Mouse (Mus musculus) lung, embryonic 15.5 days (tissue): ENCODE data around the gene Tfr2. TPM values are rescaled to one million over a fixed set of nuclear protein-coding genes. Genes with fewer than 3 reads are reported as not detected.
A peak's percentile ranks its signal among the peaks of the same experiment; 100 is the strongest.
"Not testable (repeated sequence)": the region's sequence is repeated elsewhere in the genome, so short reads cannot be mapped to it uniquely, and the experiment has no call there.

Experiments
- ATAC-seq: fragments of 200-750 bp; cut with Nextera tagmentation; 2 replicates; pipeline ENCODE4 v1.8.0; 2017; ENCODE audit warnings: moderate number of reproducible peaks, borderline replicate concordance; ENCODE audit not compliant: low FRiP score, low TSS enrichment; ENCODE audit errors: extremely low read depth
- H3K27ac ChIP-seq: fragments of 300-500 bp; sonication (generic); 2 replicates; pipeline ENCODE4 v1.5.1; 2015; ENCODE audit warnings: moderate library complexity, mild to moderate bottlenecking, inconsistent platforms
- H3K27me3 ChIP-seq: fragments of 300-500 bp; sonication (generic); 2 replicates; pipeline ENCODE4 v1.6.1; 2015; ENCODE audit warnings: inconsistent platforms
- H3K36me3 ChIP-seq: fragments of 300-500 bp; sonication (generic); 2 replicates; pipeline ENCODE4 v1.6.1; 2015; ENCODE audit warnings: inconsistent platforms
- H3K4me1 ChIP-seq: fragments of 300-500 bp; sonication (generic); 2 replicates; pipeline ENCODE4 v1.6.1; 2015; ENCODE audit warnings: inconsistent platforms
- H3K4me2 ChIP-seq: fragments of 300-500 bp; sonication (generic); 2 replicates; pipeline ENCODE4 v1.6.1; 2015; ENCODE audit warnings: inconsistent platforms, mild to moderate bottlenecking, moderate library complexity
- H3K4me3 ChIP-seq: fragments of 300-500 bp; sonication (generic); 2 replicates; pipeline ENCODE4 v1.5.1; 2015; ENCODE audit warnings: mild to moderate bottlenecking, inconsistent platforms
- H3K9ac ChIP-seq: fragments of 300-500 bp; sonication (generic); 2 replicates; pipeline ENCODE4 v1.6.1; 2015; ENCODE audit warnings: inconsistent platforms
- H3K9me3 ChIP-seq: fragments of 300-500 bp; sonication (generic); 2 replicates; pipeline ENCODE4 v1.6.1; 2016; ENCODE audit warnings: inconsistent platforms
- WGBS: fragments of 180-500 bp; shearing (Covaris S2); methylation state at CpG from one replicate; pipeline ENCODE4 v1.1.7; 2015; 5-methylcytosine and 5-hydroxymethylcytosine counted together
- polyA plus RNA-seq: library from polyadenylated mRNA; unstranded; fragments of >200 nt; fragmentation: Nextera tagmentation; extraction: Ambion mirVana; gene quantifications from 2 replicates; pipeline ENCODE4 v1.2.1, GENCODE M21; 2015

Gene Tfr2
- polyA plus RNA-seq, 1 experiment from 2014 or later: 0.31 TPM

DNA sequence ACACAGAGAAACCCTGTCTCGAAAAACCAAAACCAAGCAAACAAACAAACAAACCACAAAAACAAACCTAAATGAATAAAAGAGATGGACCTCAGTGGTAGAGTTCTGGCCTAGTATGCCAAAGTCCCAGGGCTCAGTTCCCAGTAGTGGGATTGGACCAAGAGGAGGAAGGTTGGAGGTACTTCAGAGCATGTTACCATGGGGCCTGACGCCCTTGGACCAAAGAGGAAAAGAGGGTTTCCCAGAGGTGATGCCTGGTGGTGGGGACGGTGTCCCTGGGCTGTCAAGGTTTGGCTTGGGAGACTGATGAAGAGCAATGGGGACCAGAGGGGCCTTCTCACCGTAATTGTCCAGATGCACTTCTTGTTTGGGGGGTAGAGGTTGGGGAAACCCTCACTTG is 40.4 kb downstream of the Tfr2 start:
- ATAC-seq: no peak
- peaks cover 54% of the 10 kb centered on the region for H3K4me1 ChIP-seq
- H3K36me3 ChIP-seq: peaks cover 21% of the 10 kb centered on the region
- peak overlapping the region; percentile 38 for H3K4me3 ChIP-seq
- H3K27ac ChIP-seq: peak overlapping the region; percentile 93
- no peaks in the 10 kb centered on the region for H3K27me3 ChIP-seq
- H3K4me2 ChIP-seq: peak overlapping the region; percentile 55
- 38% methylated on average over 4 of the region's 4 CpGs for WGBS
- H3K9me3 ChIP-seq: no peaks in the 10 kb centered on the region
- peak overlapping the region; percentile 29; the same call in 1 of the 2 replicates for H3K9ac ChIP-seq

DNA sequence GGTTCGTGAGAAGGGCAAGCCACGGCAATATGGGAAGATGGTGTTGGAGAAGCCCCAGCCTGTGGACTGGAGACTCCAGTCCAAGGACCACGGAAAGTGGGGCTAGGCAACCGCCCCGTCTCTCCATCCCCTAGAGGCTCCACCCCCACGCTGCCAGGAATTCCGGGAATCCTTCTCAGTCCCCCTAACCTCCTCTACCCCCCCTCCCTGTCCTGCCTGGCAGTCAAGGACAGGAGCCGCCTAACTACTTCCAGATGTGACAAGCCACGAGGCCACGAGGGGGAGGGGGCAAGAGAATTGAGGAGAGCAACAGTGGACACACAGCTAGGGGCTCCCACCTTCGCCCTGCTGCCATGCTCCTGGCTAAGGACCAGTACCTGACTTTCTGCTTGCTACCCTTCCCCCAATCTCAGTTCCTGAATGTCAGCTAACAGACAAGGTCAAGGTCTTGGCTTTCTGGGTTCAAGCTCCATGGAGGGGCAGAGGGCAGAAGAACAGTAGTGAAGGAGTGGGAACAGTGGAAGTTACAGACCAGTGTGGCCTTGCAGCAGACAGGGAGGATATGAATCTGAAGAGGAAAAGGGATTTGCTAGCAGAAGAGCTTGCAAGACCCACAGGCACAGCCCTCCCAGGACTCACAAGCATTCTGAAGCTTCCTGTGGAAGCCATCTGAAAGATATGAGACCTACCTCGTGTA is 41.1 kb downstream of the Tfr2 start:
- WGBS: 3% methylated on average over 11 of the region's 12 CpGs
- peak overlapping the region; percentile 29 for H3K9ac ChIP-seq
- peak; percentile 60; the same call in 1 of the 2 replicates for ATAC-seq
- peaks cover 18% of the 10 kb centered on the region for H3K36me3 ChIP-seq
- H3K27ac ChIP-seq: peak overlapping the region; percentile 93
- H3K4me3 ChIP-seq: peak overlapping the region; percentile 38
- H3K4me2 ChIP-seq: peak overlapping the region; percentile 55
- no peaks in the 10 kb centered on the region for H3K27me3 ChIP-seq
- H3K4me1 ChIP-seq: peaks cover 54% of the 10 kb centered on the region
- no peaks in the 10 kb centered on the region for H3K9me3 ChIP-seq

DNA sequence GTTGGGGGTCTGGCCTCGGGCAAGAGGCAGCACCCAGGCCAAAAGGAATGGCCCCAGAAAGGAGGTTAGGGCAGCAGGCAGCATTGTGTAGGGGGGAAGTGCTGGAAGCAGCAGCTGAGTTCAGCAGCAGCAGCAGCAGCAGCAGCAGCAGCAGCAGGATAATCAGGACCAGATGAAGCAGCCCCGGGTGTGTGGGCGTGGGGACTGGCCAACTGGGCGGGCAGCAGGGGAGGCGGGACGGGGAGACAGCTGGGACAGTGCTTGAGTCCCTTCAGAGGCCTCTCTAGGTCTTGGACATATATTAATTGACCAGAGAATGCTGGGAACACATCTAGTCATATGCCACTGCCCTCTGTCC is 41.6 kb downstream of the Tfr2 start:
- 5% methylated on average over 6 of the region's 6 CpGs for WGBS
- Histone ChIP-seq H3K36me3 (peaks cover 15% of the 10 kb centered on the region), H3K4me2 (peak overlapping the region; percentile 55), H3K4me1 (peaks cover 54% of the 10 kb centered on the region), H3K9ac (peak overlapping the region; percentile 29; the same call in 1 of the 2 replicates), H3K4me3 (peak overlapping the region; percentile 38), H3K27ac (peak overlapping the region; percentile 93), H3K9me3 (no peaks in the 10 kb centered on the region), H3K27me3 (no peaks in the 10 kb centered on the region)
- peak; percentile 82 for ATAC-seq

DNA sequence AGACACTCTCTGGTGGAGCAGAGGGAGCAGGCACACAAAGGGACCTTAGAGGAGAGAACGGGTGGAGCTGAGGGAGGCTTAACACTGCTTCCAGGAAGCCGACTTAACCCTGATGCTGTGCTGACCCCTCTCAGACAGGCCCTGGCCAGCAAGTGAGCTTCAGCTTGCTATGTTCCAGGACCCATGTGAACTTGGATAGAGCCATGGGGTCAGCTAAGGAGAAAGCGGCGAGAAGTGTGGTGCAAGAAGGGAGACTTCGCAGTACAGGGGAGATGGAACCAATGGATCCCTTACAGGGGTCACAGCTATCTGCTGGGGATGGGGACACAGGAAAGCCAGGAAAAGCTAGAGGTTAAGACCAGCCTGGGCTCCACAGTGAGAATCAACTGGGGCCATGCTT is 43.4 kb downstream of the Tfr2 start:
- no peak for ATAC-seq
- H3K4me1 ChIP-seq: peaks cover 49% of the 10 kb centered on the region
- H3K4me3 ChIP-seq: no peak overlapping the region
- H3K9ac ChIP-seq: no peak overlapping the region
- no peak overlapping the region for H3K27ac ChIP-seq
- H3K9me3 ChIP-seq: no peaks in the 10 kb centered on the region
- no peaks in the 10 kb centered on the region for H3K36me3 ChIP-seq
- WGBS: 72% methylated on average over 5 of the region's 5 CpGs
- H3K27me3 ChIP-seq: no peaks in the 10 kb centered on the region
- no peak overlapping the region for H3K4me2 ChIP-seq

DNA sequence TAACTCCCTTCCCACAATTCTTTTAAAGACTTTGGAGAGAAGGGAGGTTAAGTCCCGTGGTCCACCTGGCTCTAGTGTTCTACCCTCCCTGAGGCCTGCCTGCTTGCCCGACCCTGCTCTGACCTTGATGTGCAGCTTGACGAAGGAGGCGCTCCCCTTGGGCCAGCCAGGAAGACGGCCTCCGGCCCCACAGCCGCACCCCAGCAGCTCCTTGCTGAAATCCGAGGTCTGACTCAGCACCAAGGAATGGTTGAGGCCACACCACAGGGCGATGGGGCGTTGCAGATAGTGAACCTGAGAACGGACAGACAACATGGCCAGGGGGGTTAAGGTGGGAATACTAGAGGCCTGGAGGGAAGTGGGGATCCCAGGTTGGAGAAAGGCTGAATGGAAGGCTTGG is 43.9 kb downstream of the Tfr2 start, which contains the start of gene Pcolce:
Gene Pcolce (minus strand): TSS at position 235 of the 400 bp plus-strand sequence.
- no peak within 1 kb of the TSS for H3K4me2 ChIP-seq
- H3K4me1 ChIP-seq: peaks cover 44% of the 10 kb centered on the region
- no peak for ATAC-seq
- no peaks in the 10 kb centered on the region for H3K9me3 ChIP-seq
- no peak within 1 kb of the TSS for H3K9ac ChIP-seq
- H3K4me3 ChIP-seq: no peak within 1 kb of the TSS
- no peaks in the 10 kb centered on the region for H3K36me3 ChIP-seq
- 46% methylated on average over 11 of the region's 11 CpGs for WGBS
- no peaks in the 10 kb centered on the region for H3K27me3 ChIP-seq
- H3K27ac ChIP-seq: no peak within 1 kb of the TSS

DNA sequence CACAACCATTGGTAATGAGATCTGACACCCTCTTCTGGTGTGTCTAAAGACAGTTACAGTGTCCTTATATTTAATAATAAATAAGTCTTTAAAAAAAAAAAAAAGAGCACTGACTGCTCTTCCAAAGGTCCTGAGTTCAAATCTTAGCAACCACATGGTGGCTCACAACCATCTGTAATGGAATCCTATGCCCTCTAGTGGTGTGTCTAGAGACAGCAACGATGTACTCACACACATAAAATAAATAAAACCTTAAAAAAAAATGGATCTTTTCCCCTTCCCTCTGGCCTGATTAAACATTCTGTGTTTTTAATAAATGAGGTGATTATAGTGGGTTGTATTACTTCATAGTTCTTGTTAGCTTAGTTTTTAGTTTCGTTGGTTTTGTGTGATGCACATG is 45.3 kb downstream of the Tfr2 start:
- WGBS: 62% methylated on average over 2 of the region's 2 CpGs
- H3K27me3 ChIP-seq, H3K9me3 ChIP-seq, H3K4me2 ChIP-seq, H3K4me3 ChIP-seq, ATAC-seq, H3K36me3 ChIP-seq, H3K27ac ChIP-seq, H3K9ac ChIP-seq: not testable (repeated sequence)
- H3K4me1 ChIP-seq: peaks cover 32% of the 10 kb centered on the region

DNA sequence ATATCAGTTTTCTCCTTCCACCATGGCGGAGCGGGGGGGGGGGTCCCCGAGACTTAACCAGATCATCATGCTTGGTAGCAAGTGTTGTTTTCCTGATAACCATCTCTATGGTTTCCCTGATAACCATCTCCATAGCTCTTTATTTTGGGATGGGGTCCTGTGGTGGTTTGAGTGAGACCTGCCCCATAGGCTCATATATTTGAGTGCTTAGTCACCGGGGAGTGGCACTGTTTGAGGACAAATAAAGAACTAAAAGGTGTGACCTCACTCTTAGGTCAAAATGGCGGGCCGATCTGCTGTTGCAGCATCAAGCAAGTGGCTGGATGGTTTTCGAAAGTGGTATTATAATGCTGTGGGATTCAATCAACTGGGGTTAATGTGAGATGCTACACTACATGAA is 45.7 kb downstream of the Tfr2 start:
- Histone ChIP-seq H3K4me1 (peaks cover 28% of the 10 kb centered on the region), H3K4me3 (no peak overlapping the region), H3K27ac (no peak overlapping the region), H3K36me3 (no peaks in the 10 kb centered on the region), H3K27me3 (no peaks in the 10 kb centered on the region), H3K4me2 (no peak overlapping the region), H3K9me3 (no peaks in the 10 kb centered on the region), H3K9ac (no peak overlapping the region)
- 74% methylated on average over 7 of the region's 7 CpGs for WGBS
- ATAC-seq: no peak

DNA sequence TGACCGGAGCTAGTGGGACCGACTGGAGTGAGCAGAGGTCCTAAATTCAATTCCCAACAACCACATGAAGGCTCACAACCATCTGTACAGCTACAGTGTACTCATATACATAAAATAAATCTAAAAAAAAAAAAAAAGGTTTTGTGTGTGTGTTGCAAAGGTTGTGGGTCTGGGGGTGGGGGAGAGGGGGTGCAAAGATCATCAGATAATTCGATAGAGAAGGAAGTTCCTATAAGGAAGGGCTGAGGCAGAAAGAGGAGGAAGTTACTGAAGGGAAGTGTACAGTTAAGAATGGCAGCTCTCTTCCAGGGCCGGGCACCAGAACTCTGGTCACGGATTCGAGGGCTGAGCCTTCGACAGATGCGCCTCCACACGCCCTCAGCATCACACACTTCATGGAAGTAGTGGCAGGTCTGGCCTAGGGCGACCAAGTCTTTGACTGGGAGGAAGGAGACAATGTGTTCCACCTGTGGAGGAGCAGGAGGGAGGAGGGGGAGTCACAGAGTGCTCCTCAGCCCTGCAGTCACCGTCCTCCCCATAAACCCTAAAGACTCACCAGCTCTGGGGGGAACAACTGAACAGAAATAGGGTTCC is 54.4 kb downstream of the Tfr2 start:
- H3K4me1 ChIP-seq: peaks cover 9% of the 10 kb centered on the region
- WGBS: 74% methylated on average over 10 of the region's 11 CpGs
- no peak for ATAC-seq
- no peaks in the 10 kb centered on the region for H3K27me3 ChIP-seq
- H3K4me3 ChIP-seq: no peak overlapping the region
- no peak overlapping the region for H3K27ac ChIP-seq
- H3K9me3 ChIP-seq: no peaks in the 10 kb centered on the region
- H3K36me3 ChIP-seq: no peaks in the 10 kb centered on the region
- H3K4me2 ChIP-seq: no peak overlapping the region
- H3K9ac ChIP-seq: no peak overlapping the region

DNA sequence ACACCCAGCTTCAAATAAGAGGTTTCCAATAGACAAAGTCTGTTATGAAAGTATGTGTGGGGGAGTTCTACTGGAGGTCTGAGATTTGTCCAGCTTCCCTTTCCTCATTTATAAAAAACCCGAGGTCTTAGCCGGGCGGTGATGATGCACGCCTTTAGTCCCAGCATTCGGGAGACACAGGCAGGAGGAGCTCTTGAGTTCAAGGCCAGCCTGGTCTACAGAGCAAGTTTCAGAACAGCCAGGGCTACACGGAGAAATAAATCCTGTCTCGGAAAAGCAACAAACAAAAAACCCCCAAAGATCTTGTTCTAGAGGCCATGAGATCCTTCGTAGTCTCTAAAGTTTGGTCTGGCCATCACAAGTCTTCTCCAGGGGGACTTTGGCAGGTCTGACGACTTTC is 58.4 kb downstream of the Tfr2 start:
- ATAC-seq: no peak

DNA sequence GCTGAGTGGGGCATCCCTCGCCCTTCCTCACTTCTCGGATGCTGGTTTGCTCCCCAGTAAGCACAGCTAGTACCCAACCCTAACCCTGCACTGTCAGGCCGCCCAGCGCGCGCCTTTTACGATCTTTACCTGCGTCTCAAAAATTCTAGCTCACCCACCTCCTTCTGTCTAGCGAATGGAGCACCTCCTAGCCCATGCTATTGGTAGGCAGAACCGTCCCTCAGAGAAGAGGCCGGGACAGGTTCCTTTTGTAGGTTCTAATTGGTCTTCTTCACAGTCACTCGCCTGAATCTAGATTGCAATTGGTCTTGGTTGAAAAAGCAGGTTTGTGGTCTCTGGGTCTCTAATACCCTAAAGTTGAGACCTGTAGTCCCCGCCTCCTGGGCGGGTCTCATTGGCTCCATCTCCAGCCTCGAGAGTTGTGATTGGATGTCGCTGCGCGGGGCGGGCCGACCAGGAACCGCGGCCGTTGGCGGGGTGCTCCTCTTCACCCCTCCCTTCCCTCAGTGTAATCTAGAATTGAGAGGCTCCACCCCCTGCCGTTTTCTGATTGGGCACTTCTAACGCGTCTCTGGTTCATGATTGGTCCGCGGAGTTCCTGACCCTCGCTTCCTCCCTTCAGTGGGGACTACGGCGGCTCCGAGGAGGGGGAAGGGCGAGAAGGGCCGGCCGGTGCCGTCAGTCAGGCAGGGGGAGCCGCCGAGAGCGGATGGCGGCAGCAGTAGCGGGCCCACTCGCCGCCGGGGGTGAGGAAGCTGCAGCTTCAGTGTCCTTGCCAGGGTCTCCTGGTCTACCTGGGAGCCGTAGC is 59.1 kb downstream of the Tfr2 start, which contains the start of the genes Fbxo24, Lrch4 and Gm20605:
Gene Fbxo24 (minus strand): TSS at position 505 of the 808 bp plus-strand sequence.
Gene Lrch4 (plus strand): TSS at position 624 of the 808 bp plus-strand sequence.
Gene Gm20605 (plus strand): TSS at position 678 of the 808 bp plus-strand sequence.
- Histone ChIP-seq H3K9me3 (no peaks in the 10 kb centered on the region), H3K27me3 (no peaks in the 10 kb centered on the region), H3K4me3 (peak within 1 kb of the TSS; percentile 83), H3K27ac (peak within 1 kb of the TSS; percentile 98), H3K9ac (peak within 1 kb of the TSS; percentile 77), H3K36me3 (peaks cover 3% of the 10 kb centered on the region), H3K4me1 (peaks cover 44% of the 10 kb centered on the region), H3K4me2 (peak within 1 kb of the TSS; percentile 78)
- WGBS: under 1% methylated on average over 46 of the region's 46 CpGs
- peak; percentile 97 for ATAC-seq

More for the DNA sequence above, 58.4 kb downstream of the Tfr2 start:
- Histone ChIP-seq H3K4me3 (peak overlapping the region; percentile 47), H3K4me2 (peak overlapping the region; percentile 78), H3K27me3 (no peaks in the 10 kb centered on the region), H3K9ac (peak overlapping the region; percentile 38), H3K36me3 (no peaks in the 10 kb centered on the region), H3K27ac (peak overlapping the region; percentile 79), H3K4me1 (peaks cover 37% of the 10 kb centered on the region), H3K9me3 (no peaks in the 10 kb centered on the region)
- WGBS: 1% methylated on average over 9 of the region's 9 CpGs

DNA sequence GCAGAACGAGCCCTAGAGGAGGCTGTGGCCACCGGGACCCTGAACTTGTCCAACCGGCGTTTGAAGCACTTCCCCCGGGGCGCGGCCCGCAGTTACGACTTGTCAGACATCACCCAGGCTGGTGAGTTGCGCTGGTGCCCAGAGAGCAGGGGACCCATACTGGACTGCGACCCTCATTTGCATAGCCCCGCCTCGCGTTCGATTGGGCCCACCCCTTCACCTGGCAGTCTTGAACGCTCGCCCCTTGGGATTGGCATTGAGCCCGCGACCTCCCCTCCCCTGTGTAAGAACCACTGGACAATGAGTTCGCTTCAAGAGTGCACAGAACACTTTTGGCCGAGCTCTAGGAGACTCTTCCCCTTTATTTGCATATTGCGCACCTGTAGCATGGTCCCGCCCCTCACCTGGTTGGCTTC is 59.7 kb downstream of the Tfr2 start:
- peak; percentile 33; the same call in 1 of the 2 replicates for ATAC-seq
- Histone ChIP-seq H3K27ac (peak overlapping the region; percentile 98), H3K9me3 (no peaks in the 10 kb centered on the region), H3K27me3 (no peaks in the 10 kb centered on the region), H3K4me2 (peak overlapping the region; percentile 76), H3K9ac (peak overlapping the region; percentile 77), H3K4me1 (peaks cover 47% of the 10 kb centered on the region), H3K36me3 (peaks cover 9% of the 10 kb centered on the region), H3K4me3 (peak overlapping the region; percentile 83)
- WGBS: under 1% methylated on average over 23 of the region's 23 CpGs
